Mouse (Mus musculus) neural tube, embryonic 12.5 days (tissue): ENCODE measurements at regions not wholly inside any gene's neighbourhood (a gene's known extent, or its start where the extent isn't known, plus 50 kb on each side); places are given as distances from the start of the nearest gene placed in this dataset.

Source experiments
- ATAC-seq: fragments of 200-750 bp; cut with Nextera tagmentation; 2 replicates; pipeline ENCODE4 v1.8.0; 2017; ENCODE audit warnings: low read depth, mild to moderate bottlenecking, moderate TSS enrichment, moderate library complexity; ENCODE audit not compliant: low FRiP score
- H3K27ac ChIP-seq: fragments of 300-500 bp; sonication (generic); 2 replicates; pipeline ENCODE4 v1.5.1; 2016
- H3K27me3 ChIP-seq: fragments of 300-500 bp; sonication (generic); replicated peaks from 2 replicates; pipeline ENCODE4 v1.6.1; 2016; ENCODE audit warnings: mild to moderate bottlenecking
- H3K36me3 ChIP-seq: fragments of 300-500 bp; sonication (generic); 2 replicates; pipeline ENCODE4 v1.6.1; 2016; ENCODE audit warnings: mild to moderate bottlenecking
- H3K4me1 ChIP-seq: fragments of 300-500 bp; sonication (generic); 2 replicates; pipeline ENCODE4 v1.6.1; 2016
- H3K4me2 ChIP-seq: fragments of 300-500 bp; sonication (generic); replicated peaks from 2 replicates; pipeline ENCODE4 v1.6.1; 2016; ENCODE audit warnings: mild to moderate bottlenecking
- H3K4me3 ChIP-seq: fragments of 300-500 bp; sonication (generic); 2 replicates; pipeline ENCODE4 v1.5.1; 2016
- H3K9ac ChIP-seq: fragments of 300-500 bp; sonication (generic); 2 replicates; pipeline ENCODE4 v1.6.1; 2016; ENCODE audit warnings: mild to moderate bottlenecking
- H3K9me3 ChIP-seq: fragments of 300-500 bp; sonication (generic); 2 replicates; pipeline ENCODE4 v1.6.1; 2016; ENCODE audit warnings: mild to moderate bottlenecking
- WGBS: fragments of 180-500 bp; shearing (Covaris S2); methylation state at CpG from one replicate; pipeline ENCODE4 v1.1.7; 2016; 5-methylcytosine and 5-hydroxymethylcytosine counted together

DNA sequence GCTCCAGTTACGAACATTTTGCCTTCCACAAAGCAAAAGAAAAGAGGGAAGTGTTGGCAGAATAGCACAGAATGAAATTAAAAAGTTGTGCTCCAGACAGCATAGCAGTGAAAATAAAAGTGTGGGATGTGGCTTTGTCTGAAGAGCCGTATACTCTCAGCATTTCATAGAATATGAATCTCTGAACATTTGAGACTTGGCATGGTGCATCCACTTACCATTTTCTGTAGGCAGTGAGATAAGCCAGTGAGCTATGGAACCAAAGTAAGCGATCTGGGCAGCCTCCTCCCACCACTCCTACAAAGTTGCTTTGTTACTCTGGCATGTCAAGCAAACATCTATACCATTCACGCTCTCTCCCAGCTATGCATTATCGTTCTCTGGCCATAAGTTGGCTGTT lies 286.0 kb downstream of the Arl4a start:
- no peak overlapping the region for H3K27ac ChIP-seq
- no peak overlapping the region for H3K4me3 ChIP-seq
- no peaks in the 10 kb centered on the region for H3K9me3 ChIP-seq
- no peak for ATAC-seq
- H3K36me3 ChIP-seq, result no peaks in the 10 kb centered on the region
- no peaks in the 10 kb centered on the region for H3K27me3 ChIP-seq
- H3K4me1 ChIP-seq, result no peaks in the 10 kb centered on the region
- 91% methylated on average over 5 of the region's 5 CpGs for WGBS
- no peak overlapping the region for H3K4me2 ChIP-seq
- no peak overlapping the region for H3K9ac ChIP-seq

DNA sequence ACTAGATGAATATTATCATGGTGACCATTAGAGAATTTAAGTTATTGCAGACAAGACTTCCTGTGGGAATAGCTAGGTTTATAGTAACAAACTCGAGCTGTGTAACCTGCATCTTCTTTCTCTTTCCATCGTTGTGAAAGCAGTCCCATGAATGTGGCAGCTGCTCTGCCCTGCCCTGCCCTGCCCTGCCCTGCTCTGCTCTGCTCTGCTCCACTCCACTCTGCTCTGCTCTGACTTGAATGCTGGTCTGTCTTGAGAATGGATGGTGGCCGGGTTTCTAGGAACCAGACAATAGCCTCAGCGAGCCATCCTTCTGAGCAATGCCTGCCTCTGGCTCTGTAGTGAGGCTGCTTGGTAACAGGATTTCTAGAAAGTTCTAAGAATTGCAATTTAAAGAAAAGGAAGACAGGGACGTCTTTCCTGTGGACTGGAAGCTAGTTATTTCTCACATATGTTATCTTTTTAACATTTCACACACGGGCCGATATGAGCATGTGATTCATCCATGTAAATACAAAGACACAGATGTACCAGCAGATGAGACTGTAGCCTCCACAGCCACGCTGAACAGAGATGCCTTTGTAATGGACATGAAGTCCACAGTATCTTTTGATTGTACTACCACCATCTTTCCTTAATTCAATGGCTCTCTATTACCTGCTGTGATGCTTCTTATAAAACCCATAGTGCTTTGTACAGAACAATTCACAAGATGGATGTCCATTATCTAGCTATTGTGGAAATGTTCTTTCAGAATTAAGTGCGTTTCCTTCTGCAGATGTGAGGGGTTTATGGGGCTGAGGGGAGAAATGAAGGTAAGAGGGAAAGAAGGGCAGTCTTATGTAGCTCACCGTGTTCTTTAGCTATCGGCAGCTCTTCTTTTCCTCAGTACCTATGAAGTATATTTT lies 295.4 kb downstream of the Arl4a start:
- WGBS, result 19% methylated on average over 11 of the region's 11 CpGs
- Histone ChIP-seq H3K9ac (no peak overlapping the region), H3K9me3 (no peaks in the 10 kb centered on the region), H3K4me2 (no peak overlapping the region), H3K27me3 (no peaks in the 10 kb centered on the region), H3K4me3 (no peak overlapping the region), H3K27ac (no peak overlapping the region), H3K36me3 (no peaks in the 10 kb centered on the region), H3K4me1 (peaks cover 12% of the 10 kb centered on the region)
- ATAC-seq, result peak; percentile 92

DNA sequence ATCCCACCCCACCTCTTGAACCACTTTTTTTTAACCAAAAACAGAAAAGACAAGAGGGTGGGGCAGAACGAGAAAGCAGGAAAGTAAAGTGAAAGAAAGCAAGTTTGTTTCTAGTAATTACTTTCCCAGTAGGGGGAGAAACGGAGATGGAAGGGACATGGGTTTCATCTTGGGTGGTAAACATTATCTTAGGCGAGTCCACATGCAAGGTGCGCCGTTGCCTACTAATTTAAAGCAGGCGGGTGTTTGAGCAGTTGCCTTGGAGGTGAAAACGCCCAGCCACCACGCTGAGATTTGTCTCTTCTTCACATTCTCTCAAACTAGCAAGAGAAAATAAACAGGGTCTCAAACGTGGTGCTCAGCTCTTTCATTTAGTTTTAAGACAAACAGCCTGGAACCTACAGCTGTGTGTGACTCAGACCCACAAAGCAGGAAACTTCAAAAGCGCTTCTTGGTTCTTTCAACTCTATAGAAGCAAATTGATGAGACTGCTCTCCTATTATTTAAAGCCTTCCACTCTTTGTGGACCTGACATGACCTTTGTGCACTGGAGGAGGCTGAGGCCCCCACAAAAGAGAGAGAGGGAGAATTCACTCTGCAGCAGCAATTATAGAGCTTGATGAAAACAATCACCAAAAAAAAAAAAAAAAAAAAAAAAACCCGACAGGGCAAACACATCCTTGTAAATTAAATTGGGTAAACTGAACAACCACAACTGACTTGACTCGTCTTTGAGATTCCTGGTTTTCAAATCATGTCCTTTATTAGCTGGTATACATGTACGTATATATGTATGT lies 296.6 kb downstream of the Arl4a start:
- Histone ChIP-seq H3K9ac (no peak overlapping the region), H3K4me3 (no peak overlapping the region), H3K4me2 (peak overlapping the region; percentile 5; the same call in 1 of the 2 replicates), H3K4me1 (peaks cover 19% of the 10 kb centered on the region), H3K9me3 (no peaks in the 10 kb centered on the region), H3K36me3 (no peaks in the 10 kb centered on the region), H3K27ac (no peak overlapping the region), H3K27me3 (no peaks in the 10 kb centered on the region)
- WGBS, result 7% methylated on average over 13 of the region's 13 CpGs
- peak; percentile 51 for ATAC-seq

DNA sequence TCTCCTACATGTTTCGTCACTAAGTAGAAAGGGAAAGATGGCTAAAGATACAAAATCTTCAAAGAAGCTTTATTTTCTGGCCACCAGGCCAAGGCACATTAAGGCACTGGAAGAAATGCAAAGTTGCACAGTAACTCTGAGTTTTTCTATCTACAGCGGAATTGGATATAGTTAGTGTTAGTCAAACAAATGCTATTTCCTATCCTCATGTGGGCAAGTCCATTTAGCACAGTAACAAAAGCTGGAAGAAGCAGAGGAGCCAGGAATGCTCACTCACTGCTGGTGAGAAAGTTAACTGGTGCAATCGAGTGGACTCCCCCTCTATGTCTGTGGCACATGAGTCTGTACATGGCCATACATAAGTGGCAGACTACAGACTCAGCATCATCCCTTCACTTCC lies 300.9 kb downstream of the Arl4a start:
- H3K4me3 ChIP-seq, result no peak overlapping the region
- WGBS, result 90% methylated on average over 3 of the region's 3 CpGs
- H3K36me3 ChIP-seq, result no peaks in the 10 kb centered on the region
- ATAC-seq, result no peak
- no peak overlapping the region for H3K4me2 ChIP-seq
- peaks cover 18% of the 10 kb centered on the region for H3K4me1 ChIP-seq
- no peaks in the 10 kb centered on the region for H3K9me3 ChIP-seq
- no peak overlapping the region for H3K9ac ChIP-seq
- no peaks in the 10 kb centered on the region for H3K27me3 ChIP-seq
- no peak overlapping the region for H3K27ac ChIP-seq

DNA sequence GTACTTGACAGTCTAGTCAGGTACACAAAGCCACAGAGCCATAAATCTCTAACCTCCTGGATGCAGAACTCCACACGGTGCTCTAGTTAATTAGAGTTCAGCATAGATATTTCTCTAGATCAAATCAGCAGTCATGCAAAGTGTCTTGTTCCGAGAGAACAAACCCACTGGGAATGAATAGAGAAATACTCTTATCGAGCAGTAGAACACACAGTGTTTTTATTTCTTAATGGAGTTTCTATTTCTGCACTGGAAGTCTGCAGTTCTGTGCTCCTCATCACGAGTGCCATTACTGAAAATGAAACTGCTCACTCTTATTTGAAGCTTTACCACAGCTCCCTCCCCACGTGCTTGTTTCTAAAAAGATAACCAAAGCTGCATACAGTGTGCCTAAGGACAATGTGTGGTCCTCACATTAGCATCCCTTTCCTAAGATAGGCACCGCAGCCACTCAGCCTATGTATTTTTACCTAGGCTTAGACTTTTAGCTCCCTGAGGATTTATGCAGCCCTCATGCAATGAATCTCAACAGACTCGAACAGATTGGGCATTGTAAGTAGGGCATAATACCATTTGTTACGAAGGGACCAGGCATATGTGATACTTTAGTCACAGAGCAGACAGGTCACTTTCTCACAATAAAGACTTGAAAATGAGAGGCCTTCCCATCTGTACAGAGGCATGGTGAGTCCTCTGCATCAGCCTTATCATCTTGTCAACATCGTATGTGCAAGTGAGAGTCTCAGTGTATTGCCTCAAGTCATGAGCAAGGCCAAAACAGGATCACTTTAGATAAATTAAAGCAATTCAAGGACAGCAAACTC lies 301.5 kb downstream of the Arl4a start:
- no peaks in the 10 kb centered on the region for H3K9me3 ChIP-seq
- WGBS, result 19% methylated on average over 9 of the region's 9 CpGs
- no peak overlapping the region for H3K4me3 ChIP-seq
- ATAC-seq, result peak; percentile 86
- no peak overlapping the region for H3K9ac ChIP-seq
- H3K27me3 ChIP-seq, result no peaks in the 10 kb centered on the region
- H3K4me2 ChIP-seq, result peak overlapping the region; percentile 36; the same call in 1 of the 2 replicates
- no peaks in the 10 kb centered on the region for H3K36me3 ChIP-seq
- peak overlapping the region; percentile 70 for H3K27ac ChIP-seq
- H3K4me1 ChIP-seq, result peaks cover 18% of the 10 kb centered on the region

DNA sequence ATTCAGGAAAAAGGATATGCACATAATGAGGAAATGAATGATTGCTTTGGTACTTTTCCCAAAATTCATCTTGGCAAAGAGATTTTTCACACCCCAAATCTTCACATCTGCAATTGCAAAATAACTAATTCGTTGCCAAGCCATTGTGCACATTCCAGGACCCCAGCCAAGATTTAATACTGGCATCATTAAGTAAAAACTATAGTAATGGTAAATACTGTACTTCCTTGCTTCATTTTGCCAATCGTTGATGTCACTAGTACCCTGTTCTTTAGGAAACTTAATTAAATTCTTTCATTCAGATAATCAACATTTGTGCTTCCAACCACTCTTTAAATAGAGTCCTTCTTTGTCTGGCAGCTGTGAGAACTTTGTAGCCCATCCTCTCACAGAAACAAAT lies 303.6 kb downstream of the Arl4a start:
- 68% methylated on average over 2 of the region's 2 CpGs for WGBS
- no peak for ATAC-seq
- H3K27me3 ChIP-seq, result no peaks in the 10 kb centered on the region

DNA sequence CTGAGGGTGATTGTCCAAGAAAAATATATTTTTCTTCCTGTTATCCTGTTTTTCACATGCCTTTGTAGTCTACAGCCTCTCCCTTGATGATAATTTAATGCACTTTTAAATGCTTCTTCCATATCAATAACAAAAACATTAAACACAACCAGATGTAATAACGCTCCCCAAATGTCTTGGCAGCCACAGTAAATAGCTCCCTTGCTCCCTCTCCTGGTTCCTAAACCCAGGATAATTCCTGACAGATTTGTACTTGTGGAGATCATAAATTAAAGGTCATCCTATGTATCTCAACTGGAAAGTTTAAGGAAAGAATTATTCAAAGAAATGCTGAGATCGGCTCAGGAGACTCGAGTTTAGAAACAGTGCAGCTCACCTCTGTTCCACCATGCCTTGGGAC lies 306.6 kb downstream of the Arl4a start:
- Histone ChIP-seq H3K36me3 (no peaks in the 10 kb centered on the region), H3K9ac (no peak overlapping the region), H3K27ac (no peak overlapping the region), H3K4me1 (peaks cover 5% of the 10 kb centered on the region; the same call in 1 of the 2 replicates), H3K9me3 (no peaks in the 10 kb centered on the region), H3K4me2 (no peak overlapping the region), H3K4me3 (no peak overlapping the region), H3K27me3 (no peaks in the 10 kb centered on the region)
- no peak for ATAC-seq
- WGBS, result 79% methylated on average over 3 of the region's 3 CpGs

More for the DNA sequence above, 303.6 kb downstream of the Arl4a start:
- Histone ChIP-seq H3K9ac (no peak overlapping the region), H3K4me1 (peaks cover 13% of the 10 kb centered on the region), H3K4me3 (no peak overlapping the region), H3K27ac (no peak overlapping the region), H3K36me3 (no peaks in the 10 kb centered on the region), H3K9me3 (no peaks in the 10 kb centered on the region), H3K4me2 (no peak overlapping the region)

DNA sequence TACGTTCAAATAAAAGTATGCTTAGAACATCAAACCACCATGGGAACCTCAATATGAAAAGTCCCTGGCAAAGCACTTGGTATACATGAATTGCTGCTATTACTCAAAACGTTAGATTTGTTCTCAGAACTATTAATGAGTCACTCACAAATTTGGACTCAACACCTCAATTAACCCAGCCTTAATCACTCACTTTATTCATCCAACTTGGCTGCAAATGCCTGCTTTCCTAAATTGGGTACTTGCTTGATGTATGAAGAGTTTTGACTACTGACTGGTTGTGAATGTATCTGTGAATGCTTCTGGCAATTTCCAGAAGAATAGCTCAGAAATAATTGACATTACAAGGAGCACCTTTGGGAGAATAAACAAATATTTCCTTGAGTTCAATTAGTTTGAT lies 308.6 kb downstream of the Arl4a start:
- WGBS, result 79% methylated on average over 2 of the region's 2 CpGs
- Histone ChIP-seq H3K4me2 (no peak overlapping the region), H3K27ac (no peak overlapping the region), H3K9me3 (no peaks in the 10 kb centered on the region), H3K4me3 (no peak overlapping the region), H3K36me3 (no peaks in the 10 kb centered on the region), H3K9ac (no peak overlapping the region), H3K4me1 (no peaks in the 10 kb centered on the region), H3K27me3 (no peaks in the 10 kb centered on the region)
- no peak for ATAC-seq

DNA sequence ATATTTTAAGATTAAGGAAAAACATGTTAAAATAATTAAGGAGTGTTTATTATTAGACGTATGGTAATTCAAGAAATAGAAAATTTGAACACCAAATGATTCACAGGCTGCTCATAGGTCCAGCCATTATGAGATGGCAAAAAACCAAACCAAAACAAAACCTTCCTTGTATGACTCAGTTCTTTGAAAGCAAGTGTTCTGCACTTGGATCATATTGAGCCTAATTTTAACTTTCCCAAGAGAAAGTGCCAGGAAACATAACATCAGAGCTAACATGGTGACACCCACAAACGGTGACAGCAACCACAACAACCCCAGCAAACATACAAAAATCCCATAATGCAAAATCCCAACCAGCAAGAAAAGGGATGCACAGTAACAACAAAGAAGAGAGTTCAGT lies 313.7 kb downstream of the Arl4a start:
- Histone ChIP-seq H3K36me3 (no peaks in the 10 kb centered on the region), H3K4me1 (no peaks in the 10 kb centered on the region), H3K9ac (no peak overlapping the region), H3K4me3 (no peak overlapping the region), H3K4me2 (no peak overlapping the region), H3K27me3 (no peaks in the 10 kb centered on the region), H3K27ac (no peak overlapping the region), H3K9me3 (no peaks in the 10 kb centered on the region)
- 93% methylated on average over 2 of the region's 2 CpGs for WGBS
- ATAC-seq, result no peak

DNA sequence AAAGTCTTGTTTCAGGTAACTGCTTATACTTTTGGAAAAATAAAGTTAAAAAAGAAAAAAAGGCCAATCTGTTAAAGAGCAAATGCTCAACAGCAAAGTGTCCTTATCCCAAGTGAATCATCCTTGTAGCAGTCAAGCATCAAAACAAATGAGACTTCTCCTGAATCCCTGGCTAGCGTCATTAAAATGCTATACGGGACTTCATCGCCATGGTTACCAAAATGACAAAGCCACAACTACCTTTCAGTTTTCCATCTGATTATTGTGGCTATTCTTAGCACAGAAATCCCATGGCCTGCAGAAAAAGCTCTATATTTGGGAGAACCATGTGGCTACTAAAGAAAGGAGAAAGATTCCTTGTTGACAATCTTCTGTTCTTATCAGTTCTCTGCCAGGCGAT lies 322.7 kb downstream of the Arl4a start:
- H3K4me3 ChIP-seq, result no peak overlapping the region
- no peaks in the 10 kb centered on the region for H3K9me3 ChIP-seq
- no peak overlapping the region for H3K9ac ChIP-seq
- ATAC-seq, result peak; percentile 44; the same call in 1 of the 2 replicates
- 32% methylated on average over 4 of the region's 4 CpGs for WGBS
- H3K4me2 ChIP-seq, result no peak overlapping the region
- H3K4me1 ChIP-seq, result peaks cover 3% of the 10 kb centered on the region; the same call in 1 of the 2 replicates
- no peaks in the 10 kb centered on the region for H3K27me3 ChIP-seq
- no peak overlapping the region for H3K27ac ChIP-seq
- H3K36me3 ChIP-seq, result no peaks in the 10 kb centered on the region

DNA sequence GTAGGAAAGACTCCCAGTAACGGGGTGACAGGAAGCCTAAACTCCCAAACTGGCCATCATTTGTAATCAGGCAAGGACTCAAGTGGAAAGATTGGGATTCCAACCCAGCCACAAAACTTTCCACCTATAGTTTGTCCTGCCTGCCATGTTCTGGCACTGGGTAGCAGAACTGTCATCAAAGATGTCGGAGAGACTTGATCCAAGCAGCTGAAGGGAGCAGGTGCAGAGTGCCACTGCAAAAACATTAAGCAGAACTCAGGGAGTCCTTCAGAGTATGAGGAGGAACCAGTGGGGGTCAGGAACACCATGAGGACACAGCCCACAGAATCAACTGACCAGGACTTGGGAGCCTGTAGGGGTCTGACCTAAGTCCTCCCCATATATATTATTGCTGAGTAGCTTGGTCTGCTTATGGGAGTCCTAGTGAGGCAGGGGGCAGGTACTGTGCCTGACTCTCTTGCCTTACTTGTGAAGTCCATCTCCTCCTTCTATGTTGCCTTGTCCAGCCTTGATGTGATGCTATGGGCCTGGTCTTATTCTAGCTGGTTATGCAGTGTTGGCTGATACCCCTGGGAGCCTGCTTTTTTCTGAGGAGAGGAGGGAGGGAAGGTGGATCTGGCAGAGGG lies 323.5 kb downstream of the Arl4a start:
- peak; percentile 56; the same call in 1 of the 2 replicates for ATAC-seq
- H3K27ac ChIP-seq, result no peak overlapping the region
- H3K27me3 ChIP-seq, result no peaks in the 10 kb centered on the region
- H3K9ac ChIP-seq, result no peak overlapping the region
- H3K36me3 ChIP-seq, result no peaks in the 10 kb centered on the region
- H3K9me3 ChIP-seq, result no peaks in the 10 kb centered on the region
- H3K4me1 ChIP-seq, result peaks cover 3% of the 10 kb centered on the region; the same call in 1 of the 2 replicates
- H3K4me3 ChIP-seq, result no peak overlapping the region
- 86% methylated on average over 2 of the region's 2 CpGs for WGBS
- no peak overlapping the region for H3K4me2 ChIP-seq
